Mouse (Mus musculus) CH12.LX (cell line): ENCODE data around the gene Smo. TPM values are rescaled to one million over a fixed set of nuclear protein-coding genes. Genes with fewer than 3 reads are reported as not detected.

Source experiments
- DNase-seq: peaks from one replicate; pipeline ENCODE4 v3.0.0-alpha.2; 2013; ENCODE audit errors: extremely low read depth
- H3K27ac ChIP-seq: 2 replicates; pipeline ENCODE4 v1.5.1; 2012; ENCODE audit warnings: low read depth, mild to moderate bottlenecking, control low read depth, moderate library complexity; ENCODE audit not compliant: insufficient read depth
- H3K27me3 ChIP-seq: replicated peaks from 2 replicates; pipeline ENCODE3; 2012; ENCODE audit warnings: inconsistent platforms
- H3K36me3 ChIP-seq, 2 experiments: replicated peaks in 1 of 2; 2 replicates each; pipeline versions ENCODE3 to v1.6.1; 2012; ENCODE audit warnings: inconsistent platforms in 1 of 2, low read length in 1 of 2, mild to moderate bottlenecking in 1 of 2, mixed read lengths in 1 of 2, moderate library complexity in 1 of 2; ENCODE audit not compliant: control insufficient read depth in 1 of 2, insufficient read depth in 1 of 2
- H3K4me1 ChIP-seq, 2 experiments: 2 replicates each; pipeline ENCODE4 v1.6.1; 2012; ENCODE audit warnings: inconsistent platforms in 1 of 2, moderate library complexity in 1 of 2; ENCODE audit not compliant: insufficient read depth in 2 of 2, control insufficient read depth in 1 of 2
- H3K4me2 ChIP-seq: 2 replicates; pipeline ENCODE4 v1.6.1; 2012; ENCODE audit warnings: low read depth, mild to moderate bottlenecking, control low read depth; ENCODE audit not compliant: poor library complexity, insufficient read depth, severe bottlenecking
- H3K4me3 ChIP-seq, 3 experiments: fragments of 150-350 bp in 1 of 3; sonication (generic) in 1 of 3; replicated peaks in 1 of 3; 2 replicates each; pipeline versions ENCODE3 to v1.5.1; 2011 to 2012; ENCODE audit warnings: low read depth in 2 of 3, low read length in 2 of 3, mild to moderate bottlenecking in 2 of 3, moderate library complexity in 2 of 3, control low read depth in 1 of 3, improper control_type of control experiment in 1 of 3, inconsistent platforms in 1 of 3, mixed read lengths in 1 of 3; ENCODE audit not compliant: poor library complexity in 1 of 3
- H3K79me2 ChIP-seq: replicated peaks from 2 replicates; pipeline ENCODE4 v1.6.1; 2012; ENCODE audit warnings: mild to moderate bottlenecking, moderate library complexity; ENCODE audit not compliant: control insufficient read depth, poor library complexity, insufficient read depth, severe bottlenecking; ENCODE audit errors: extremely low read depth
- H3K9ac ChIP-seq: 2 replicates; pipeline ENCODE4 v1.6.1; 2012; ENCODE audit warnings: low read depth, mild to moderate bottlenecking, control low read depth, moderate library complexity; ENCODE audit not compliant: insufficient read depth
- H3K9me3 ChIP-seq: replicated peaks from 2 replicates; pipeline ENCODE3; 2012; ENCODE audit warnings: low read length, inconsistent platforms, mixed read lengths
- CHD1 ChIP-seq: IDR thresholded peaks from 2 replicates; pipeline ENCODE4 v1.6.1; 2012; ENCODE audit warnings: low read depth, low read length, improper control_type of control experiment, inconsistent platforms
- CHD2 ChIP-seq: IDR thresholded peaks from 2 replicates; pipeline ENCODE4 v1.6.1; 2011; ENCODE audit warnings: low read length, improper control_type of control experiment
- CTCF ChIP-seq, 2 experiments: IDR thresholded peaks in 1 of 2; conservative IDR thresholded peaks in 1 of 2; 2 replicates each; pipeline ENCODE4 v1.5.1; 2011 to 2012; ENCODE audit warnings: low read depth in 2 of 2, low read length in 2 of 2, improper control_type of control experiment in 1 of 2, inconsistent platforms in 1 of 2, mild to moderate bottlenecking in 1 of 2, moderate library complexity in 1 of 2
- ELF1 ChIP-seq: IDR thresholded peaks from 2 replicates; pipeline ENCODE4 v1.6.1; 2014; ENCODE audit warnings: low read depth, mild to moderate bottlenecking, inconsistent platforms, low read length, improper control_type of control experiment
- EP300 ChIP-seq: IDR thresholded peaks from 2 replicates; pipeline ENCODE4 v1.6.1; 2011; ENCODE audit warnings: low read length, improper control_type of control experiment
- GABPA ChIP-seq: IDR thresholded peaks from 2 replicates; pipeline ENCODE4 v1.6.1; 2012; ENCODE audit warnings: low read depth, low read length, improper control_type of control experiment, inconsistent platforms; ENCODE audit not compliant: insufficient replicate concordance
- MAZ ChIP-seq: IDR thresholded peaks from 2 replicates; pipeline ENCODE4 v1.6.1; 2012; ENCODE audit warnings: low read depth, mild to moderate bottlenecking, inconsistent platforms, low read length, improper control_type of control experiment, moderate library complexity
- MEF2A ChIP-seq: IDR thresholded peaks from 2 replicates; pipeline ENCODE4 v1.6.1; 2014; ENCODE audit warnings: low read depth, mild to moderate bottlenecking, inconsistent platforms, low read length, improper control_type of control experiment, borderline replicate concordance
- MXI1 ChIP-seq: IDR thresholded peaks from 2 replicates; pipeline ENCODE4 v1.6.1; 2011; ENCODE audit warnings: mild to moderate bottlenecking, low read depth, low read length, improper control_type of control experiment
- MYC ChIP-seq: IDR thresholded peaks from 2 replicates; pipeline ENCODE4 v1.6.1; 2011; ENCODE audit warnings: low read depth, mild to moderate bottlenecking, improper control_type of control experiment, low read length
- NELFE ChIP-seq: IDR thresholded peaks from 2 replicates; pipeline ENCODE4 v1.6.1; 2011; ENCODE audit warnings: low read depth, low read length, improper control_type of control experiment
- NRF1 ChIP-seq: IDR thresholded peaks from 2 replicates; pipeline ENCODE4 v1.6.1; 2014; ENCODE audit warnings: low read depth, mild to moderate bottlenecking, inconsistent platforms, low read length, improper control_type of control experiment, moderate library complexity
- POLR2A ChIP-seq: IDR thresholded peaks from 2 replicates; pipeline ENCODE4 v1.6.1; 2011; ENCODE audit warnings: low read depth, mild to moderate bottlenecking, improper control_type of control experiment, low read length
- POLR2AphosphoS2 ChIP-seq: IDR thresholded peaks from 2 replicates; pipeline ENCODE4 v1.6.1; 2011; ENCODE audit warnings: low read depth, low read length, improper control_type of control experiment
- RAD21 ChIP-seq: IDR thresholded peaks from 2 replicates; pipeline ENCODE4 v1.6.1; 2011; ENCODE audit warnings: low read depth, mild to moderate bottlenecking, low read length, improper control_type of control experiment, moderate library complexity
- TCF12 ChIP-seq: IDR thresholded peaks from 2 replicates; pipeline ENCODE4 v1.6.1; 2014; ENCODE audit warnings: low read depth, mild to moderate bottlenecking, inconsistent platforms, low read length, improper control_type of control experiment
- UBTF ChIP-seq: IDR thresholded peaks from 2 replicates; pipeline ENCODE4 v1.6.1; 2012; ENCODE audit warnings: low read depth, mild to moderate bottlenecking, inconsistent platforms, low read length, improper control_type of control experiment, moderate library complexity
- USF2 ChIP-seq: conservative IDR thresholded peaks from 2 replicates; pipeline ENCODE4 v1.6.1; 2011; ENCODE audit warnings: low read depth, low read length, improper control_type of control experiment
- ZC3H11A ChIP-seq: IDR thresholded peaks from 2 replicates; pipeline ENCODE4 v1.6.1; 2012; ENCODE audit warnings: low read depth, mild to moderate bottlenecking, inconsistent platforms, low read length, improper control_type of control experiment
- ZKSCAN1 ChIP-seq: IDR thresholded peaks from 2 replicates; pipeline ENCODE4 v1.6.1; 2012; ENCODE audit warnings: low read depth, inconsistent platforms, low read length, improper control_type of control experiment, borderline replicate concordance
- dilution Hi-C: fragments of 300-500 bp; cut with MboI; formaldehyde crosslinking; loops from 2 replicates; pipeline ENCODE4 v1.14.3; 2020; ENCODE audit warnings: low sequenced_read_pairs; ENCODE audit not compliant: extremely low pct_unique_long_range_greater_than_20kb, extremely low pct_ligation_motif_present
- in situ Hi-C: fragments of 300-500 bp; cut with MboI; formaldehyde crosslinking; loops from 3 replicates; pipeline ENCODE4 v1.14.3; 2019; ENCODE audit warnings: low sequenced_read_pairs, low pct_ligation_motif_present, low pct_unique_long_range_greater_than_20kb, mixed read lengths
- polyA plus RNA-seq: library from polyadenylated mRNA; unstranded; fragments of >175 nt; gene quantifications from 2 replicates; pipeline ENCODE4 v1.2.1, GENCODE M21; 2012; ENCODE audit warnings: low read depth; ENCODE audit not compliant: insufficient read length
- total RNA-seq, 2 experiments: library from RNA; depleted of rRNA; stranded (reverse); fragments of 300-350 nt in 1 of 2; fragments of >200 nt in 1 of 2; gene quantifications; 2 replicates each; pipeline ENCODE4 v1.2.3; 2012 to 2014

The Smo gene
- total and polyA plus RNA-seq, 3 experiments: 0.04 to 0.17 TPM; not detected in 1

DNA sequence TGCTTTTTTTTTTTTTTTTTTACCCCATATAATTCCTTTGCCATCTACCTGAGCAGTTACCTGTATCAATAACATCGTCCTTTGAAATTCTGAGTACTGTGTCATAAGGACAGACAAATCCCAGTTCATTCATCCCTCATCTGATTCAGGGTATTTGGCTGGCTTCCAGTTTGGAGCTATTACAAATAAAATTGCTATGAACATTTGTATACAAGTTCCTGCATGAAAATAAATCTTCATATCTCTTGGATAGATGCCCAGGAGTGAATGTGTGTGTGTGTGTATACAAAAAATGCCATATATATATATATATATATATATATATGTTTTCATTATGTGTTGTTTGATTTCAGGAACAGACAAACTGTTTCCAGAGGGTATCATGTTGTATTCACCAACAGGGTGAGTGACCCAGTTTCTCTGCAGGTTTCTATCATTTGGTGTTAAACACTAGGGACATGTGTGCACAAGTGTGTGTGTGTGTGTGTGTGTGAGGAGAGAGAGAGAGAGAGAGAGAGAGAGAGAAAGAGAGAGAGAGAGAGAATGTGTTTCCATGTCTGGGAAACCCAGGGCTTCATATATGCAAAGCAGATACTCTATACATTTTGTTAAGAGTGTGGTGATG is 8.6 kb upstream of the Smo start:
- H3K36me3 ChIP-seq: no peaks in the 10 kb centered on the region

DNA sequence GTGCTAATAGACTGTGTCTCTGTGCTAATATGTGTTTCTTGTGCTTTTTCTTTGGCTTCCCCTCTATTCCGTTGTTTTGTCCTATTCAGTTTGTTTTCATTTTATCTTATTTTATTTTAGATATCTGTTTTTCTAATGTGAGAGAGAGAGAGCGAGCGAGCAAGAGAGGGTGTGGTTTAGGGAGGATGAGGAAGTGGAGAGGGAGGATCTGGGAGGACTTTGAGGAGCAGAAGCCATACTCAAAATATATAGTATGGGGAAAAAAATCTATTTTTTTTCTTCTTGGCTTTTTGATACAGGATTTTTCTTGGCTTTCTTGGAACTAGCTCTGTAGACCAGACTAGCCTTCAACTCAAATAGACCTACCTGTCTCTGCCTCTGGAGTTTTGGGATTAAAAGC is 7.3 kb upstream of the Smo start:
- Histone ChIP-seq H3K27ac (no peak overlapping the region), H3K9ac (no peak overlapping the region), H3K36me3 (no peaks in the 10 kb centered on the region), H3K79me2 (no peaks in the 10 kb centered on the region), H3K9me3 (no peaks in the 10 kb centered on the region)
- DNase-seq: no peak
- TF ChIP-seq TCF12 (no peak), POLR2A (no peak), GABPA (no peak), MXI1 (no peak), UBTF (no peak), POLR2AphosphoS2 (no peak), ZC3H11A (no peak), MAZ (no peak), ELF1 (no peak), CTCF (conservative IDR thresholded peaks at IDR 0.05 in 1 of 2, IDR thresholded peaks at IDR 0.05 in 1 of 2; ENCODE audit: low read depth in 2 of 2, low read length in 2 of 2) (no peak)
- TF ChIP-seq, all 38 proteins: peak for 0
- no peak overlapping the region for H3K4me2 ChIP-seq
- dilution Hi-C loops: no loop called here
- in situ Hi-C loops: no loop called here
- no peaks in the 10 kb centered on the region for H3K27me3 ChIP-seq
- H3K4me1 ChIP-seq: peaks cover 6 to 9% of the 10 kb centered on the region in 2 experiments; a peak in 2 of 4 replicates
- no peak overlapping the region for H3K4me3 ChIP-seq

More for the DNA sequence above, 8.6 kb upstream of the Smo start:
- no peak overlapping the region for H3K4me3 ChIP-seq
- H3K9ac ChIP-seq: no peak overlapping the region
- DNase-seq: no peak
- peaks cover 6 to 9% of the 10 kb centered on the region in 2 experiments; a peak in 2 of 4 replicates for H3K4me1 ChIP-seq
- no peaks in the 10 kb centered on the region for H3K79me2 ChIP-seq
- no peak overlapping the region for H3K4me2 ChIP-seq
- H3K9me3 ChIP-seq: no peaks in the 10 kb centered on the region
- TF ChIP-seq ELF1 (no peak), MYC (no peak), MEF2A (no peak), CHD1 (no peak), CHD2 (no peak), USF2 (no peak), NELFE (no peak), UBTF (no peak), RAD21 (no peak), ZC3H11A (no peak), ZKSCAN1 (no peak), NRF1 (no peak), EP300 (no peak)
- TF ChIP-seq, all 38 proteins: peak for 0
- Histone ChIP-seq H3K27me3 (no peaks in the 10 kb centered on the region), H3K27ac (no peak overlapping the region)
- in situ Hi-C loops (no loop called here), dilution Hi-C loops (no loop called here)
